Mouse (Mus musculus) embryonic fibroblast, embryonic 13.5 days (primary cell): ENCODE data around the gene Hspa12a. TPM values are rescaled to one million over a fixed set of nuclear protein-coding genes. Genes with fewer than 3 reads are reported as not detected.
A peak's percentile ranks its signal among the peaks of the same experiment; 100 is the strongest.

Experiments used
- H3K27ac ChIP-seq: 2 replicates; pipeline ENCODE4 v1.5.1; 2012; ENCODE audit warnings: low read length, control low read depth, inconsistent platforms; ENCODE audit not compliant: insufficient read depth
- H3K4me1 ChIP-seq: 2 replicates; pipeline ENCODE4 v1.6.1; 2011; ENCODE audit warnings: low read length; ENCODE audit not compliant: control insufficient read depth, insufficient read depth
- H3K4me3 ChIP-seq: 2 replicates; pipeline ENCODE4 v1.5.1; 2011; ENCODE audit warnings: mild to moderate bottlenecking, control low read depth, low read length; ENCODE audit not compliant: insufficient read depth
- CTCF ChIP-seq: IDR thresholded peaks from 2 replicates; pipeline ENCODE4 v1.5.1; 2011; ENCODE audit warnings: mild to moderate bottlenecking, control low read depth, low read length, moderate library complexity, borderline replicate concordance; ENCODE audit not compliant: insufficient read depth
- POLR2A ChIP-seq: IDR thresholded peaks from 2 replicates; pipeline ENCODE4 v1.6.1; 2011; ENCODE audit warnings: low read depth, mild to moderate bottlenecking, control low read depth, low read length, moderate library complexity
- polyA plus RNA-seq: library from polyadenylated mRNA; stranded (reverse); fragments of >200 nt; gene quantifications from 2 replicates; pipeline ENCODE4 v1.2.4, GENCODE M21; 2011; ENCODE audit warnings: low read depth; ENCODE audit not compliant: missing spikeins, insufficient read length

Hspa12a gene
- polyA plus RNA-seq, 1 experiment, result 7.1 TPM

DNA sequence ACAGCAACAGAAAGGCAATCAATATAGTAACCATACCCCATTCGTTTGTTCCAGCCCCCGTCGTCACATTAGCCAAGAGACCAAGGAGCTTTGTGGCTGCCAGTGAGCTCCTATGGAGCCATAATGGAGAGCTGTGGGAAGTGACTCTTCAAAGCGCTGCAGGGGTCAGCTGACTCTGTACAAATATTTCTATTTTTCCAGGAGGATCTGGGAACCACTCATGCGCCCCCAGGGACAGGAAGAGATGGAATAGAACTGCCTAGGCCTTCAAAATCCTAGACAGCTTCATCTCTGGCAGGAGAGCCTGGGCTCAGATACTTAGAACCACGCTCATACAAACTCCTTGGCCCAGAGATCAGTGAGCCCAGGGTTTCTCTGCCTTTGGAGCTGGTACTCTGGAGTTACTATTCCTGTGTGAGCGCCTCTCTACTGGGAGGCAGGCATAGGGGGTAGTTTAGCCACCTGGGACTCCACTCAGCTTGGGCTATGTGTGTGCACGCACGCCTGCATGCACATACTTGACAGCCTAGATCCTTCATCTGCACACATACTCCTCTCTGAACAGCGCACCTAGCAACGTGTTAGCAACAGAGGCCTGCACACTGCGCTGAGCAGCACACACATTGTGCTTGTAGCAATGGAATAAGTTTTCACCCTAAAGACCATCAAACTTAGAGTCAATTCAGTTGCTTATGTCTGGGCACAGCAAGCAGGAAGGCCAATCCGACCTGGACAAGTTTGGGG, 128.1 kb downstream of the Hspa12a start:
- no peak overlapping the region for H3K27ac ChIP-seq
- TF ChIP-seq POLR2A (no peak), CTCF (no peak)
- H3K4me1 ChIP-seq, result no peaks in the 10 kb centered on the region; the same call in 1 of the 2 replicates
- H3K4me3 ChIP-seq, result no peak overlapping the region

- no peak for TF ChIP-seq POLR2A
- TF ChIP-seq CTCF, result no peak
- H3K27ac ChIP-seq, result no peak overlapping the region
- H3K4me1 ChIP-seq, result no peaks in the 10 kb centered on the region
- H3K4me3 ChIP-seq, result no peak overlapping the region
Observed at GRCm38 (mm10) chr19:58810536-58810935, 132.9 kb downstream of the Hspa12a start.

- Histone ChIP-seq H3K4me1 (no peaks in the 10 kb centered on the region), H3K27ac (no peak overlapping the region), H3K4me3 (no peak overlapping the region)
- TF ChIP-seq POLR2A (no peak), CTCF (no peak)
Observed at GRCm38 (mm10) chr19:58808864-58809263, 134.6 kb downstream of the Hspa12a start.

DNA sequence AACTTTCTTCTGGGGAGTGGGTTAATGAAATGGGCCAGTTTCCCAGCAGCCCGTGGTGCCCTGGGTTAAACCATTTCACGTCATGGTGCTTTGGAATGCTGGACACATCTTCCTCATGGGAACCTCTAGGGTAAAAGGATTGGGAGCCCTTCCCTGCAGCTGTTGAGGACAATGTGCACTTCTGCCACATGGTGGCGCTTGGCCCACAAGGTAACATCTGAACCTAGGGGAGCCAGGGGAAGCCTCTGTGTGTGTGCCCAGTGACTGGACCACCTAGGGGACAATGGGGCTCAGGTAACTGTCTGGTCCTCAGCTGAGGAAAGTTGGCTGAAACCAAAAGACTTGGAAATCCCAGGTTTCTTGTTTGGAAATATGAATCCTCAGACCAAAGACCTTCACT, 137.1 kb downstream of the Hspa12a start:
- Histone ChIP-seq H3K4me3 (no peak overlapping the region), H3K27ac (no peak overlapping the region), H3K4me1 (no peaks in the 10 kb centered on the region)
- TF ChIP-seq POLR2A (no peak), CTCF (peak; percentile 93)

- no peak overlapping the region for H3K4me3 ChIP-seq
- H3K4me1 ChIP-seq, result no peaks in the 10 kb centered on the region
- TF ChIP-seq POLR2A (no peak), CTCF (no peak)
- H3K27ac ChIP-seq, result no peak overlapping the region
Observed at GRCm38 (mm10) chr19:58805191-58805779, 138.2 kb downstream of the Hspa12a start.

- TF ChIP-seq CTCF (no peak), POLR2A (no peak)
- H3K4me3 ChIP-seq, result no peak overlapping the region
- no peak overlapping the region for H3K27ac ChIP-seq
- H3K4me1 ChIP-seq, result no peaks in the 10 kb centered on the region
Observed at GRCm38 (mm10) chr19:58795114-58795669, 148.3 kb downstream of the Hspa12a start.

- TF ChIP-seq POLR2A (no peak), CTCF (no peak)
- Histone ChIP-seq H3K4me1 (no peaks in the 10 kb centered on the region), H3K27ac (no peak within 1 kb of the TSS), H3K4me3 (no peak within 1 kb of the TSS)
Observed at GRCm38 (mm10) chr19:58794284-58794683, 149.2 kb downstream of the Hspa12a start, which contains the start of gene 1700019N19Rik. 1700019N19Rik (minus strand) TSS chr19:58794461.

DNA sequence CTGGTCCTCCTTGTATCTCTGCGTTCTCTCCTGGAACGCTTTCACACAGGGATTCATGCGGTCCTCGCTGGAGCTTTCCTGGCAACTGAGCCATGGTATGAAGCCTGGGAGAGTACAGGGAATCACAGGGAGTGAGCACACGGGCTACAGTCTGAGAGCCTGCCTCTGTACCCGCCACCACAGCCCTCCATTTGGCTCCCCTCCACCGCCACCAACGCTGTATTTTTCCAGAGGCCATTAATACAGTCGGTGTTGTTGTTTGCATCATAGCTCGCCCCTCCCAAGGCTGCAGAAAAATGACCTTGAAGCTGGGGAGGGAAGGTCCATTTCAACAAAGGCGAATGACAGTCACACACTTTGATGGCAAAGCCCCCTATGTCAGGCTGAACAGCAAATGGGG, 154.3 kb downstream of the Hspa12a start:
- no peak overlapping the region for H3K4me3 ChIP-seq
- no peak overlapping the region for H3K27ac ChIP-seq
- TF ChIP-seq POLR2A, result no peak
- TF ChIP-seq CTCF, result no peak

GRCm38 (mm10) chr19:58783938-58784337, 159.5 kb downstream of the Hspa12a start:
- TF ChIP-seq POLR2A (no peak), CTCF (no peak)

More for the DNA sequence above, 154.3 kb downstream of the Hspa12a start:
- no peaks in the 10 kb centered on the region for H3K4me1 ChIP-seq

DNA sequence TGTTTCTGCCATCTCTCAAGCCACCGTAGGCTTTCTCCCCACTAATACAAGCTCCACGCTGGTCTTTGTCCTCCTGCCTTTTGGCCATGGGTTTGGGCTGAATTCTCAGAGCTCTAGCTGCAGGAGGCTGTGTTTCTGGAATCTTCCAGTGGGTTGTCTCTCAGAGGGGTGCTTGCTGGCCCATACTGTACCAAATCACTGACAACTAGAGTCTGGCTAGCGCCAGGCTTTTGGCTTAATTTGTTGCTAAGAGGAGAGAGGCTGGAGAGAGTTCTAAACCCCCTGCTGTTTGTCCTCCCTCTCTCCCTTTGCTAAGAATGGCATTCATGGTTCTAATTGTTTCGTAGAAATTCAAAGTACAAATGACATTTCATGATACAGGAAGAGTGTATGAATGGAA, 161.9 kb downstream of the Hspa12a start:
- Histone ChIP-seq H3K27ac (no peak overlapping the region), H3K4me3 (no peak overlapping the region), H3K4me1 (no peaks in the 10 kb centered on the region)
- TF ChIP-seq POLR2A, result no peak
- TF ChIP-seq CTCF, result no peak

More at GRCm38 (mm10) chr19:58783938-58784337, 159.5 kb downstream of the Hspa12a start:
- Histone ChIP-seq H3K27ac (no peak overlapping the region), H3K4me1 (no peaks in the 10 kb centered on the region), H3K4me3 (no peak overlapping the region)
